Mouse (Mus musculus): ENCODE results near the gene Ckm. TPM values are rescaled to one million over a fixed set of nuclear protein-coding genes. Genes with fewer than 3 reads are reported as not detected.

Gene Ckm
- total RNA-seq (2021) = 1.1 TPM in 1 of 2 replicates, not detected in the other
- long read RNA-seq = 0 reads

DNA sequence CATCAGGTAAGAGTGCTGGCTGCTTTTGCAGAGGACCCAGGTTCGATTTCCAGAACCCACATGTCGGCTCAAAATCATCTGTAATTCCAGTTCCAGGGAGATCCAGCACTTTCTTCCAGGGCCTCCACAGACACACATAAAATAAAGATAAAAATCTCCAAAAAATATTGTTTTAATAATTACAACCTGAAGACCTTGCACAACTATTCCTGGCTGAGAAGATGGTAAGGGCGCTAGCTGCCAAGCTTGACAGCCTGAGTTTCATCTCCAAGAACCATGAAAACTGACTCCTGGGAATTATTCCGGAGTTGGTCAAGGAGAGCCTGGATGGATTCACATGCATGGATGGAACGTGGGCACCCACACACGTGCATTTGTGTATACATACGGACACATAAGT is at the start of gene Ckm:
TSS of gene Ckm (plus strand) at position 301 of the 400 bp plus-strand sequence.
- DNase-seq = no peak

DNA sequence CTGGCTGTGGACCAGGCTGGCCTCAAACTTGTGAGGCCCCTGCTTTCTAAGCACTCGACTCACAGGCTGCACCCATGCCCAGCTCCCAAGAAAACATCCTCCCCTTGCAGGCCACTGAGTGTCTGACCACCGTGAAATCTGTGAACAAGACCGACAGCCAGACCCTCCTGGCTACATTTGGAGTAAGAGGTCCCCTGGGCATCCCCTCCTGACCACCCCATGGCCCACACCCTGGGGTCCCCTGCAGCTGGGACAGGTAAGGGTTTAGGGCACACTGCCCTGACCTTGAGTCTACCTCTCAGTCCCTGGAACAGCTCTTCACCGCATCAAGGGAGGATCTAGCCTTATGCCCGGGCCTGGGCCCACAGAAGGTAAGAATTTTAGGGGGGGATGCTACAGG is 49.6 kb upstream of the Ckm start:
- DNase-seq = no peak

DNA sequence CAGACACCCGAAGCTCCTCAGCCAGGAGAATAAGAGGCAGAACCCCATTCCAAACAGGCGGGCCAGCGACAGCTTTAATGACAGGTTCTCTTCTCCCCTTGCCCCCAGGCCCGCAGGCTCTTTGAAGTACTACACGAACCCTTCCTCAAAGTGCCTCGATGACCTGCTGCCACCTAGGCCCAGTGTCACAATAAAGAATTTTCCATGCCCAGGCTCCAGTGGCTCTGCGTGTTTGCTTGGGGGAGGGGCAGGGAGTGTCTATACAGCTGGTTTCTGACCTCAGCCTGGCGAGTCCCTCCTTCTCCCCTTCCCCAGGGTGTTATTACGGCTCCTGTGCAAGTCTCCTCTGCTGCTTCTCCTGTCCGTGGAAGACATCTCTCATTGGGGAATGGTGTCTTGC is 48.3 kb upstream of the Ckm start:
- no peak for DNase-seq

DNA sequence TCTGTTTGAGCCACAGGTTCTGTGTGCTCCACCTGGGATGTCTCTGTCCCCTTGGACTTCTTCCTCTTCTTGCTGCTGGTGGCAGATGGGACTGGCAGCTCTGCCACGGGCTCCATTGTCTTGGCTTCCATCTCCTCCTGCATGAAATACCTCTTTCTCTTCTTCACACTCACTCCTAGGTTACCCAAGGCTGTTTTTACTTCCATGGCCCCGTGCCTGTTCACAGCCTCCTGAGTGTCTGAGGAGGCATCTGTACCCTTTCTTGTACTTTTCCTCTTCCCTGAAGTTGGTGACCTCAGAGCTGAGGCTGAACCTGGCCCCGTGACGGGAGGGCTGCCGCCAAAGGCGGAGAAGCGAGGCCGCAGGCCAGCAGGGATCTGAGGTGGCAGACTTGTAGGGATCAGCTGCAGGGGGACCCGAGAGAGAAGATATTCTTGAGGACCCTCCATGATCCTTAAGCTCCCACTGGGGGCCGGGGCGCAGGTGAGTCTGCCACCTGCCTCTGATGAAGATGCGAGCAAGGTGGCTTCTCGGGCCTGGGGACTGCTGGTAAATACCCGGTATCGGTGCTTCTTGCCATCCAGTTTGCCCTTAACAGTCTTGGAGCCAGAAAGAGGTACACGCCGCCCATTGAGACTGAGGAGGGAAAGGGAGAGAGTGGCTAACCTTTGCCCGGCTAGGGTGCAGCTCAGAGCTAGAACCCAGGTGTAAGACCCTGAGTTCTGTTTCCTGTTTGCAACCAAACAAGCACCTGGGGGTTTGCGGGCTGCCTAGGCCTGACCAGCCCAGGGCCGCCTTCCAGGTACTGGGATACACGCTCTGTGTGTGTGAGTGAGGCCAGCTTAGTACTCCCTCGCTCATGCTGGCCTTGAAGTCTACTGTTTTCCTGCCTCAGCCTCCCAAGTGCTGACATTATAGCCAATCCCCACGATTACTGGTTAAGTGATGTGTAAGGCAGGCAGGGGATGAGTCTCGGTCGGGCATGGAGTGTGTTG is 46.9 kb upstream of the Ckm start:
- no peak for DNase-seq

DNA sequence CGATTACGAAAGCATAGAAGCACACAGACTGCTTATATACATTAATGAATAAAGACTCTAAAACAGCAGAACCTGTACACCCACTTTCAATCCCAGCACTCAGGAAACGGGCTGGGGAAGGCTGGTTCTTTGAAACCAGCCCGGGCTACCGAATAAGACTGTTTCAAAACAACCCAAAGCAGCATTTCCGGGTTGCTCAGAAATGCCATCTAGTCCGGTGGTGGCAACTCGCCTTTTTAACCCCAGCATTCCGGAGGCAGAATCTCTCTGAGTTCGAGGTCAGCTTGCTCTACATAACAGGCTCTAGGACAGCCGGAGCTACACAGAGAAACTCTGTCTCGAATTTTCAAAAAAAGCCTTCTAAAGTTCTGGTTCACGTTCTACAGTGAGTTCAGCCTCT is 45.9 kb upstream of the Ckm start:
- no peak for DNase-seq

DNA sequence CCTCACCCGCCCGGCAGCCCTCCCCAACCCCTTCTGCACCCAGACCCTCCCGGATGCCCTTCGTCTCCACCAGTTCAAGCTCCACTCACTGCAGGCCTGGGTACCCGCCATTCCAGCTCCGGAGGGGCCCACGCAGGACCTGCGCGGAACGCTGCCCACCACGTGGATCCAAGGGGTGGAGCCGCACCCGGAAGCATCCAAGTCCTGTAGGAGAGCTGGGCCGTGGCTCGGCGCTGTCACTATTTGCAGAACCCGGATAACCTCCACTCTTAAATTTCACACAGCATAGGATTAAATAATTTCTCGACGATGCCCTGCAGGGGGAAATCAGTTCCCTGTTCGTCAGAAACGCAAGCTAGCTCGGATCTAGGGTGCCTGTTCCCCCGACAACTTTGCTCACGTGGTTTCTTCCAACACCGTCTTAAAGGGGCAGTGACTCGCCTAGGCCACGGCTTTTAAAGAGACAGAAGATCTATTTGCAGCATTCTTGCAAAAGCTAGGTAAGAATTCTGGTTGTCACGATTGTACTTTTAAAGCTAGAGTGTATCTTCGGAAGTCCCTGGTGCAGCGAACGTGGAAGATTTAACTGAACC is 45.2 kb upstream of the Ckm start, which contains the start of the genes Cd3eap and Ppp1r13l:
TSS of gene Cd3eap (minus strand) at position 185 of the 593 bp plus-strand sequence.
TSS of gene Ppp1r13l (plus strand) at position 451 of the 593 bp plus-strand sequence.
- DNase-seq = peak; percentile 87

DNA sequence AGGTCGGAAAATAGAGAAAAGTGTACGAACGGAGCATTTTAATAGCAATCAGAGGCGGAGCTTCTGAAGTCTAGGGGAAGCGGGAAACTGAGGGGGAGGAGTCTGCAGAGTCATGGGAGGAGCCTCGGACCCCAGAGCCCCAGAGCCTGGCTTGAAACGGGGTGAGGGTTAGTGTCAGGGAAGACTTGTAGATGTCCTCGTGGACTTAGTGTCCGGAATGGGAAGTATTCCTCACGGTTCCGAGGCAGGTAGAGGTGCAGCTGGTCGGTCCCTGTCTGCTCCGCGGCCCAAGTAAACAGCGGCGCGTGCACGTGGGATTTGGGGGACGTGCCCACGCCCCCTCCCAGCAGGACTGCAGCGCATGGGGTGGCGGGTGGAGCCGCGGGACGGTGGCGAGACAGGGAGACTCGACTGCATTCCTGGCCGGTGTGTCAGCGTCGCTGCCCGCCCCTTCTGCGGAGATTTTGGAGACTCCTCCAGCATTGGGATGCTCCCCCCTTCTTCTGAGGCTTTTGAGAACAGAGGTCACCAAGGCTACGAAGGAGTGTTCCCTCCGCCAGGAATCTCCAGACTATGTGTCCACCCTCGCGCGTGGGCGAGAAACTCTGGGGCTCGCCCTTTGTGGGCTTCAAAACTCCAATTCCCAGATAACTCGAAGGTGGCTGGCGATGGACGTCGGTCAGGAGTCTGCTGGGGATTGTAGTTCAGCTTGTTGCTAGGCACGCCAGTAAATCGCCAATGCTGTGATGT is 44.5 kb upstream of the Ckm start:
- DNase-seq = peak; percentile 77

DNA sequence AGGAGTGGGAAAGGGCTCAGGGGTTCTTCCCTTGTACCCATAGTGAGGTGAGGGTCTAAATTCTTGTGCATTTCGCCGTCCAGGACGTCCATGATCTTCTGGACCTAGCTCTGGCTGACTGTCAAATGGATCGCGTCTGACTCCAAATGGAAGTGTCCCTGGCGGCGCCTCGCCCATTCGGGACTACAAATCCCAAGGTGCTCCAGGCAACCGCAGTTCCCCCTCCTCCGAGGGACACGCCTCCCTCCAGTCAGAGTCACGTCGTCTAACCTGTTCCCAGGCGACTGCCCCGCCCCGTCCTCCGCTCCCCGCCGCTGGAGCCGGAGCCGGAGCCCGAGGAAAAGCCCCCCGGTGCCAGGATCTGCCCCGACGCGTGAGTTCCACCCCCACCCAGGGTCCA is 43.6 kb upstream of the Ckm start:
- peak; percentile 88 for DNase-seq

DNA sequence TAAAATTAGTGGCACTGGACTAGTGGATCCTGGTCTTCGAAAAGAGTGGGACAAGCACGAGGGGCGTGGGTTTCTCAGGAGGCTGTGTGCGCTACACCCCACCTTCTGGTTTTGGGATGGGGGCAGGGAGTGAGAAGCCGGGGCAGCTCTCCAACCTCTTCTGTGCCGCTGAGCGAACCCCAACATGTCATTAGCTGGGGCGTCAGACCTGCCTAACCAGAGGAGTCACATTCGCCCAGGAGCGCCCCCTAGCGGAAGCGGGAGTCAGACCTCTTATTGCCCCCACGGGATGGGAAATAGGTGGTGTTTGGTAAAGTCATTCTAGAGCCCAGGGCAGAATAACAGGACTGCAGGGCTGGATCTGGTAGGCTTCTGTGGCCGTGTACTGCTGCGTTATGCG is 42.9 kb upstream of the Ckm start:
- peak; percentile 86 for DNase-seq

DNA sequence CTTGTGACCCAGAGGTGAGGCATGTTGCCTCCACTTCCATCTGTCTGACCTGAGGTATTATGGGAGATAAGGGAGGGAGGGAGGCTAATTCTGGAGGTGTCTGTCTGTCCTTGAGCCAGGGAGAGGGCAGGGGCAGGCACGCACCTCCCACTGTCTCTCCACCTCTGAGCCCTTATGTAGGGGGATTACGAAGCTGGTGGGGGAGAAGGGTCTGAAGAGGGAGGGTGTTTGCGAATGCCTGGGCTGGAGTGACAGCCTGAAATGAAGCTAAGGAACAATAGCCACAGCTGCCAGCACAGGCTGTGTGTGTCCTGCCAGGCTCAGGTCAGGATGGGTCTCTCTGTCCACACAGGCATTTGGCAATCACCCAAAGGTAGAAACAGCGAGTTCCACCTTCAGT is 42.3 kb upstream of the Ckm start:
- no peak for DNase-seq

DNA sequence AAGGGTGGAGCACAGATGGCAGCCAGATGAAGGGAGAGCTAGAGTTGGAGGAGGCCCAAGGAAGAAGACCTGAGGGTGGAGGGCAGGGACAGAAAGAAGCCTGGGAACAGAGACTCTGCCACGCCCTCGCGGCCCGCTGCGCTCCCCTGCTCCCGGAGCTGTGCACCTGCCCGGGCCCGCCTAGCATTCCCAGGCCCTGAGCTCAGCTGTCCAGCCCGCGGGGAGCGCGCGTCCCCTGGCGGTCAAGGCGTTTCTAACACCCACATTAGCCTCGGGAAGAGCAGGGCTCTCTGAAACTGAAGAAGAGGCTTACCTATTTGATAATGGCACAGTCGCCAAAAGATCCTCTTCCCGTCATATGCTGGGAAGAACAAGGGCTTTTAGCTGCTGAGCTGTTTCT is 40.7 kb upstream of the Ckm start:
- peak; percentile 77 for DNase-seq

DNA sequence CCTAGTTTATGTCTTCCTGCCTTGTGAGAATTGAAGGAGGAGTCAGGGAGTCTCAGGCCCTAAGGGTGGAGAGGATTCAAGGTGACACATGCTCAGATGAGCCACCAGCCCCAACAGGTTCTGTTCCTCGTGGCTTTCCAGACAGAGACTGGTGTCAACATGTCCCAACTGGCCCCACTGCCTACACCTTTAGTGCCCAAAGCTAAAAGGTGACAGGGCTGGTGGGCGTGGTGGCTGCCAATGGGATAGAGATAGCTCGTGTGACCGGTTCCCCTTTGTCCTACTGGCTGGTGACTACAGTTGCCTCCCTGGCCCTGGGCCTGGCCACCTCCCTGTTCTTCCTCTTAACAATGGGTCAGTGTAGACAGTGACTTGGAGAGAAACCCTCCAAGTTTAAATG is 39.2 kb upstream of the Ckm start:
- no peak for DNase-seq

DNA sequence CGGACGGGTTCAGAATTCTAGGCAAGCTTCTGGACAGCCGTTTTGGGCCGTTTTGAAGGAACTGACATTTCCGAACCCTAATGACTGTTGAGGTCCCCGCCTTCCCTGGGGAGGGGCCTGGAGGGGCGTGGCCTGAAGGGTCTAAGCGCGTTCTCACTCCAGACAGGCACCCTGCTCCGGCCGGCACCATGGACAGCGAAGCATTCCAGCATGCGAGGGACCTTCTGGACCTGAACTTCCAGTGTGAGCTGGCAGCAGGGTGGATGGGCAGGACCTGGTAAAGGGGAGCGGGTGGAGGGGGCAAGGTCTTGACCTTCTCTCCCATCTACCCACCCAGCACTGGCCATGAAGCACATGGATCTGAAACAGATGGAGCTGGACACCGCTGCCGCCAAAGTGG is 36.2 kb upstream of the Ckm start:
- peak; percentile 74 for DNase-seq

DNA sequence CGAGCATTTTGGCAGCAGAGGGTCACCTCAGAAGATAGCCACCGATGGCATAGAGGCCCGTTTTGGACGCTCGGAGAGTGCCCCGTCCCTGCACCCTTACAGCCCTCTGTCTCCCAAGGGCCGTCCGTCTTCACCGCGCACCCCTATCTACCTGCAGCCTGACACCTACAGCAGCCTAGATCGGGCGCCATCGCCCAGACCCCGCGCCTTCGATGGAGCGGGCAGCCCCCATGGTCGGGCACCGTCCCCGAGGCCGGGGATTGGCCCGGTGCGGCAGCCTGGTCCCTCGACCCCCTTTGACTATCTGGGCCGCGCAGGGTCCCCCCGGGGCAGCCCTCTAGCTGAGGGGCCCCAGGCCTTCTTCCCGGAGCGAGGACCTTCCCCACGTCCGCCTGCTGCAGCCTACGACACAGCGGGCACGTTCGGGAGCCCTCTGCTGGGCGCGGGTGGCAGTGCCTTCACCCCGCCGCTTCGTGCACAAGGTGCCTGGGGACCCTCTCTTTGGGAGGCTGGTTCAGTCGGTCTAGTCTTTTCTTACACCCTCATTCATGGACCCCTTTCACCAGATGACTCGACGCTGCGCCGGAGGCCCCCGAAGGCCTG is 34.7 kb upstream of the Ckm start:
- peak; percentile 68 for DNase-seq

DNA sequence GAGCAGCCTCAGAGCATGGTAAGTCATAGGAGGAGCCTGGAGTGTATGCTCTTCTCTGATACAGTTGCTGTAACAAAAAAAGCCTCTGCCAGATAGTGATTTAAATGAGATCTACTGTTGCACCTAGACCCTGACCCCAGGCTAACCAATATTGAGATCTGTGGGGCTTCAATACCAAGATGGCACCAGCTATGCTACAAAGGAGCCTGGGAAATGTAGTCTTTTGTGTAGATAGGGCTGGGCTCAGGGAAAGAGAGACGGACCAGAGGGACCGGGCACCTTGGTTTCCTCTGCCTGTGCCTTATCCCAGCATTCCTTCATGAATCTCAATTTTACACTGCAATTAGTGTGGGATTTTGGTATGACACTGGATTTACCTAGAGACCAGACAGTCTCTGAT is 31.2 kb upstream of the Ckm start:
- no peak for DNase-seq

DNA sequence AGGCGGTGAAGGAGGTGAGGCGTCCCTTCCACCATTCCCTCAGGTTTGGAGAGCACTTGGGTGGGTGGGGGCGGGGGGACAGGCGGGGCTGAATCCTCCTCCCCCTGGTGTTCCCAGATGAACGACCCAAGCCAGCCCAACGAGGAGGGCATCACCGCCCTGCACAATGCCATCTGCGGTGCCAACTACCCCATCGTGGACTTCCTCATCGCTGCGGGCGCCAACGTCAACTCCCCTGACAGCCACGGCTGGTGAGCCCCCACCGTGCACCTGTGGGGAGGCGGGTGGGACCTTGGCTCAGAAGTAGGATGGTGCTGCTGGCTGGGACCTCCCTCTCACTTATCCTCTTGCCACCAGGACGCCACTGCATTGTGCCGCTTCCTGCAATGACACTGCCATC is 29.2 kb upstream of the Ckm start:
- DNase-seq = no peak

DNA sequence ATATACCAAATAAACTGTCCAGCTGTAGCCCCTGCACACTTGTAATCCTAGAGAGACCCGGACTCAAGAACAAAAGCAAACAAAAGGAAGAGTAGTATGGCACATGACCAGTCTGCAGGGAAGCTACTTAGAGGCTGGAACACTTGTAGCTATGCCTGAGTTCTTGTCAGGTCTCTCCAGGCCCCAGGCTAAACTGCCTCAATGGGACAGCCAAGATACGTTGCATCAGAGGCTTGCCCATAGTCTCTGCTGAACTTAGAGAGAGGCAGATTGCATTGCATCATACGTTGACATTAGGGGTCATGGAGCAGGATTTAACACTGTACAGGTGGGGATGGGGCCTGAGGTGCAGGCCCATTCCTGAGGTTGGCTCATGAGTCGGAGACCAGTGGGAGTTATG is 28.6 kb upstream of the Ckm start:
- DNase-seq = no peak

DNA sequence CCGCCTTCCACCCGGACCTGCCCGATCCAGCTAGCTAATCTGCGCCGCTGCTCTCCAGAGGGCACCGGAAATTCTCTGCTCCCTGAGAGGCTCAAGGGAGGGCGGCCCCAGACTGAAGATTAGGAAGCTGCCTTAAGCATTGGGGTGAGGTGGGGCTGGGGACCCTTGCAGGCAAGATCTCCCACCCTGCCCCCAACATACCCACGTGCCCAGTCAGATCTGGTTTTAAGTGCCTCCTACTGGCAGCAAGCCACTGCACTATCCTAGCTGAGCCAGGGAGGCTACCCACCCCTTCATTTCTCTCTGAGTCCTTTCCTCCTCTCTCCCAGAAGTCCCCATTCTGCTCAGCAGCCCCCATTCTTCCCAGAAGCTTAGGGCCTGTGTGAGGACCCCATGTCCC is 26.5 kb upstream of the Ckm start:
- no peak for DNase-seq

DNA sequence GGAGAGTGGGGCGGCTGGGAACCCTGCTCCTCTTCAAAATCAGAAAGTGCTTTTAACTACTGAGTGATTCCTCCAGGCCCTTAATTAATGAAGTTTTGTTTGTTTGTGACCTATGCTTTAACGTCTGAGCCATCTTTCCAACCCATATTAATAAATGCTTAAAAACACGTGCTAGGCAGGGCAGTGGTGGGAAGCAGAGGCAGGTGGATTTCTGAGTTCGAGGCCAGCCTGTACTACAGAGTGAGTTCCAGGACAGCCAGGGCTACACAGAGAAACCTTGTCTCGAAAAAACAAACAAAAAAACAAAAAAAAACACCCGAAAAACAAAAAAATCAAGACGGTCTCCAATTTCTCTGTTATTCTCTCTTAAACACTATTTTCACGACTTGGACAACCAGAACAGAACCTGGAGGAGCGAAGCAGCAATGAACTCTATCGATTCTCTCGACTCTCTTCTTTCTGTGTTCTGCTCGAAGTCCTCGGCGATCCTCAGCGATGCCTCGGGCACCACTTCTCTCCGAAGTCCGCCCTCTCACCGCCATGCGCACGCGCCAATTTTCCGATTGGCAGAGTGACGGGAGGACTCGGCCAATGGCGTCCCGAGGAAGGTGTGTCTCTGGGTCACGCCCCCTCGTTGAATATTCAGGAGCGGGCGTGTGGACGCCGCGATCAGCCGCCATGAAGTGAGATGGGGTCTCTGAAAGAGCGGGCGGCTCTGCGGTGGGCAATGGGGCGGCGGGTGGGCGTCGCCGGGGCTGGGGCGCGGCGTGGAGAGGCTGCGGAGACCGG is 23.0 kb upstream of the Ckm start, which contains the start of gene Ercc2:
TSS of gene Ercc2 (plus strand) at position 634 of the 789 bp plus-strand sequence.
- DNase-seq = peak; percentile 99

DNA sequence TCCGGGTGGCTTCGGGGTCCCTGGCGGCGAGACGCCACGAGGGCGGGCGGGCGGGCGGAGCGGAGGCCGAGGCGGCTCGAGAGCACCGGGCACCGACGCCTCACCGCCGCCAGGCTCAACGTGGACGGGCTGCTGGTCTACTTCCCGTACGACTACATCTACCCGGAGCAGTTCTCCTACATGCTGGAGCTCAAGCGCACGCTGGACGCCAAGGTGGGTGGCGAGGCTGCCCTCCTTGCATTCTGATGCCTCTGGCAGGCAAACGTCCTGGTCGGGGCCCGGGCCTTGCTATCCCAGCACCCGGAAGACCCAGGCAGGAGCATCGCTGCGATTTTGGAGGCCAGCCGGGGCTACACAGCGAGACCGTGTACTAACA is 22.4 kb upstream of the Ckm start:
- DNase-seq = peak; percentile 41

DNA sequence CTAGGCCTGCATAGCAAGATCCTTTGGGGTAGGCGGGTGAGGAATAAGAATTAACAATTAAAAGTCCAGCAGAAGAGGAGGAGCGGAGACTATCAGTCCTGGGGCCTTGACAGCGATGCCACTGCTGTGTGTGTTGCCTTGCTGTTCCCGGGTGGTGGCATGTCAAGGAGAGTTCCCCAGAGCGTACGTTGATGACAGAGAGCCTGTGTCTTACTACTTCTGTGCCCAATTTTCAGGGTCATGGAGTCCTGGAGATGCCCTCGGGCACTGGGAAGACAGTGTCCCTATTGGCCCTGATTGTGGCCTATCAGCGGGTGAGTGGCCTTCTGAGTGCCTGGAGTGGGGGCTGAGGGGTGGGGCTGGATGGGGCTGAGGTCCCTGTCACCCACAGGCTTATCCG is 20.9 kb upstream of the Ckm start:
- DNase-seq = no peak
